Mouse (Mus musculus) forebrain, embryonic 10.5 days (tissue): ENCODE results near the gene Gm10153. TPM values are rescaled to one million over a fixed set of nuclear protein-coding genes. Genes with fewer than 3 reads are reported as not detected.

Source experiments
- polyA plus RNA-seq: library from polyadenylated mRNA; unstranded; fragments of >200 nt; fragmentation: Nextera tagmentation; extraction: Ambion mirVana; gene quantifications from 2 replicates; pipeline ENCODE4 v1.2.1, GENCODE M21; 2016

Gm10153 gene
- polyA plus RNA-seq, 1 experiment from 2014 or later: not detected

Other genes starting within 250 kb of the Gm10153 start
- 6.0 and 6.7 TPM in 2 replicates for gene Brsk2, start 240.6 kb downstream of the Gm10153 start, polyA plus RNA-seq
- 60.9 and 65.7 TPM in 2 replicates for gene Mob2, start 129.3 kb downstream of the Gm10153 start, polyA plus RNA-seq
- 3.6 and 7.3 TPM in 2 replicates for gene Dusp8, start 94.5 kb downstream of the Gm10153 start, polyA plus RNA-seq
- 0.38 TPM in 1 of 2 replicates, not detected in the other for gene Gm45618, start 69.7 kb downstream of the Gm10153 start, polyA plus RNA-seq
- not detected in 2 replicates for gene Gm39115, start 54.4 kb downstream of the Gm10153 start, polyA plus RNA-seq
- not detected in 2 replicates for gene Gm45337, start 45.8 kb downstream of the Gm10153 start, polyA plus RNA-seq
- not detected in 2 replicates for gene Gm29735, start 33.3 kb downstream of the Gm10153 start, polyA plus RNA-seq
- gene Gm4553, start 24.6 kb downstream of the Gm10153 start, polyA plus RNA-seq: not detected in 2 replicates
- gene Krtap5-2, start 14.4 kb downstream of the Gm10153 start, polyA plus RNA-seq: not detected in 2 replicates
- not detected in 2 replicates for gene Krtap5-3, start 11.0 kb upstream of the Gm10153 start, polyA plus RNA-seq
- not detected in 2 replicates for gene Gm7579, start 21.5 kb upstream of the Gm10153 start, polyA plus RNA-seq
- not detected in 2 replicates for gene Krtap5-5, start 39.6 kb upstream of the Gm10153 start, polyA plus RNA-seq
- gene Gm40460, start 50.7 kb upstream of the Gm10153 start, polyA plus RNA-seq: not detected in 2 replicates
- gene Gm2431, start 68.0 kb upstream of the Gm10153 start, polyA plus RNA-seq: not detected in 2 replicates
- gene Gm4559, start 84.0 kb upstream of the Gm10153 start, polyA plus RNA-seq: not detected in 2 replicates
- not detected in 2 replicates for gene Krtap5-1, start 106.7 kb upstream of the Gm10153 start, polyA plus RNA-seq
- gene Krtap5-4, start 113.2 kb upstream of the Gm10153 start, polyA plus RNA-seq: not detected in 2 replicates
- 0.51 and 1.00 TPM in 2 replicates for gene Ifitm10, start 183.4 kb upstream of the Gm10153 start, polyA plus RNA-seq
- not detected in 2 replicates for gene Gm49369, start 192.3 kb upstream of the Gm10153 start, polyA plus RNA-seq
- gene Ctsd, start 197.6 kb upstream of the Gm10153 start, polyA plus RNA-seq: 135 and 142 TPM in 2 replicates
- 0.18 TPM in 1 of 2 replicates, not detected in the other for gene Syt8, start 244.5 kb upstream of the Gm10153 start, polyA plus RNA-seq